In genomic region chr12:13580796-13581195, GRCm38 (mm10) we compare ENCODE assay signal across 31 mouse cellular contexts.
"Had no signal": no experiment of that assay in that cellular context is flagged by ENCODE, and none has a peak within 500 bp of the region (broad histone marks: within the 10 kb centered on the region; RNA-seq: fewer than 3 reads in every experiment).

No protein-coding gene starts in this region.

- H3K4me1 ChIP-seq: limb, embryonic 15.5 days; lung, embryonic 15.5 days; midbrain, embryonic 15.5 days; neural tube, embryonic 12.5 days had no signal

- DNase-seq: left cerebral cortex, postnatal 4 days; liver; liver, embryonic 13.5 days; liver, postnatal 0 days; lung, adult 18-20 months; lung, adult 2 months; lung, embryonic 14.5 days; lung, postnatal 10 days; lung, postnatal 14 days; lung, postnatal 36 days; lung, postnatal 4 days; midbrain, embryonic 14.5 days had no signal

- H3K9ac ChIP-seq: limb, embryonic 12.5 days; limb, embryonic 13.5 days; limb, embryonic 15.5 days; liver, embryonic 12.5 days; liver, embryonic 13.5 days; liver, embryonic 14.5 days; liver, embryonic 15.5 days; liver, postnatal 0 days; lung, embryonic 14.5 days; lung, embryonic 15.5 days; midbrain, embryonic 12.5 days; midbrain, embryonic 13.5 days; midbrain, embryonic 15.5 days; neural tube, embryonic 12.5 days had no signal

- H3K27me3 ChIP-seq: limb, embryonic 12.5 days; limb, embryonic 13.5 days; limb, embryonic 15.5 days; liver, embryonic 12.5 days; liver, embryonic 13.5 days; liver, embryonic 15.5 days; lung, embryonic 15.5 days; megakaryocyte, embryonic 14.5 days; midbrain, embryonic 12.5 days; midbrain, embryonic 13.5 days; midbrain, embryonic 15.5 days; neural tube, embryonic 12.5 days had no signal

- ATAC-seq: liver, embryonic 12.5 days; liver, postnatal 0 days; lung, postnatal 0 days; midbrain, embryonic 13.5 days; midbrain, embryonic 15.5 days had no signal

- H3K4me3 ChIP-seq: left cerebral cortex, adult 2 months; limb, embryonic 10.5 days; limb, embryonic 12.5 days; limb, embryonic 13.5 days; limb, embryonic 15.5 days; liver, embryonic 12.5 days; liver, embryonic 13.5 days; liver, embryonic 15.5 days; lung, embryonic 15.5 days; megakaryocyte, embryonic 14.5 days; midbrain, embryonic 10.5 days; midbrain, embryonic 12.5 days; midbrain, embryonic 13.5 days; midbrain, embryonic 15.5 days; myocyte; neural tube, embryonic 12.5 days had no signal

- H3K9me3 ChIP-seq: limb, embryonic 10.5 days; limb, embryonic 12.5 days; limb, embryonic 15.5 days; liver, embryonic 12.5 days; liver, embryonic 13.5 days; liver, embryonic 15.5 days; lung, embryonic 15.5 days; midbrain, embryonic 10.5 days; midbrain, embryonic 12.5 days; midbrain, embryonic 13.5 days; midbrain, embryonic 15.5 days; neural tube, embryonic 12.5 days had no signal

- H3K36me3 ChIP-seq: limb, embryonic 10.5 days; liver, embryonic 15.5 days; lung, embryonic 15.5 days had no signal

- H3K4me2 ChIP-seq: limb, embryonic 12.5 days; limb, embryonic 13.5 days; limb, embryonic 15.5 days; liver, embryonic 11.5 days; liver, embryonic 12.5 days; liver, embryonic 13.5 days; liver, embryonic 15.5 days; lung, embryonic 14.5 days; lung, embryonic 15.5 days; midbrain, embryonic 12.5 days; midbrain, embryonic 13.5 days; midbrain, embryonic 15.5 days; neural tube, embryonic 12.5 days had no signal

- H3K27ac ChIP-seq: left cerebral cortex, adult 2 months; limb, embryonic 10.5 days; limb, embryonic 13.5 days; limb, embryonic 15.5 days; liver, embryonic 12.5 days; liver, embryonic 13.5 days; liver, embryonic 14.5 days; liver, embryonic 15.5 days; lung, embryonic 15.5 days; macrophage; midbrain, embryonic 10.5 days; midbrain, embryonic 12.5 days; midbrain, embryonic 13.5 days; midbrain, embryonic 15.5 days; neural tube, embryonic 12.5 days had no signal
